Mouse (Mus musculus) intestine, embryonic 15.5 days (tissue): ENCODE data around the gene Fbxw7. TPM values are rescaled to one million over a fixed set of nuclear protein-coding genes. Genes with fewer than 3 reads are reported as not detected.

Experiments
- ATAC-seq: fragments of 200-750 bp; cut with Nextera tagmentation; 2 replicates; pipeline ENCODE4 v1.8.0; 2017; ENCODE audit warnings: moderate TSS enrichment, moderate library complexity
- H3K27ac ChIP-seq: fragments of 300-500 bp; sonication (generic); 2 replicates; pipeline ENCODE4 v1.5.1; 2015; ENCODE audit warnings: mild to moderate bottlenecking, inconsistent platforms
- H3K27me3 ChIP-seq: fragments of 300-500 bp; sonication (generic); replicated peaks from 2 replicates; pipeline ENCODE4 v1.6.1; 2015; ENCODE audit warnings: inconsistent platforms
- H3K36me3 ChIP-seq: fragments of 300-500 bp; sonication (generic); 2 replicates; pipeline ENCODE4 v1.6.1; 2015; ENCODE audit warnings: inconsistent platforms
- H3K4me1 ChIP-seq: fragments of 300-500 bp; sonication (generic); replicated peaks from 2 replicates; pipeline ENCODE4 v1.6.1; 2015; ENCODE audit warnings: inconsistent platforms
- H3K4me2 ChIP-seq: fragments of 300-500 bp; sonication (generic); replicated peaks from 2 replicates; pipeline ENCODE4 v1.6.1; 2015; ENCODE audit warnings: mild to moderate bottlenecking, inconsistent platforms
- H3K4me3 ChIP-seq: fragments of 300-500 bp; sonication (generic); replicated peaks from 2 replicates; pipeline ENCODE4 v1.5.1; 2015; ENCODE audit warnings: inconsistent platforms
- H3K9ac ChIP-seq: fragments of 300-500 bp; sonication (generic); 2 replicates; pipeline ENCODE4 v1.6.1; 2015; ENCODE audit warnings: inconsistent platforms
- H3K9me3 ChIP-seq: fragments of 300-500 bp; sonication (generic); 2 replicates; pipeline ENCODE4 v1.6.1; 2016; ENCODE audit warnings: inconsistent platforms
- WGBS: fragments of 180-500 bp; shearing (Covaris S2); methylation state at CpG from one replicate; pipeline ENCODE4 v1.1.7; 2015; 5-methylcytosine and 5-hydroxymethylcytosine counted together
- polyA plus RNA-seq: library from polyadenylated mRNA; unstranded; fragments of >200 nt; fragmentation: Nextera tagmentation; extraction: Ambion mirVana; gene quantifications from 2 replicates; pipeline ENCODE4 v1.2.1, GENCODE M21; 2015

Gene Fbxw7
- polyA plus RNA-seq = 9.6 and 10.4 TPM in 2 replicates

- Histone ChIP-seq H3K27me3 (no peaks in the 10 kb centered on the region), H3K27ac (peak within 1 kb of the TSS; percentile 98), H3K4me3 (peak within 1 kb of the TSS; percentile 99), H3K4me1 (peaks cover 13% of the 10 kb centered on the region; the same call in 1 of the 2 replicates), H3K4me2 (peak within 1 kb of the TSS; percentile 77), H3K36me3 (no peaks in the 10 kb centered on the region; the same call in 1 of the 2 replicates), H3K9ac (peak within 1 kb of the TSS; percentile 89), H3K9me3 (no peaks in the 10 kb centered on the region)
- under 1% methylated on average over 76 of the region's 76 CpGs for WGBS
- peak; percentile 60 for ATAC-seq
Observed at GRCm38 (mm10) chr3:84814762-84815381, at the start of gene Fbxw7. Gene Fbxw7, plus strand, starts transcription at chr3:84815268.

GRCm38 (mm10) chr3:84768940-84769339 is 46.1 kb upstream of the Fbxw7 start:
- Histone ChIP-seq H3K9ac (no peak overlapping the region), H3K4me1 (no peaks in the 10 kb centered on the region), H3K4me3 (no peak overlapping the region), H3K27me3 (no peaks in the 10 kb centered on the region), H3K4me2 (no peak overlapping the region), H3K9me3 (no peaks in the 10 kb centered on the region), H3K36me3 (no peaks in the 10 kb centered on the region), H3K27ac (no peak overlapping the region)
- 89% methylated on average over 4 of the region's 4 CpGs for WGBS
- no peak for ATAC-seq

GRCm38 (mm10) chr3:84769411-84769810 is 45.7 kb upstream of the Fbxw7 start:
- H3K4me3 ChIP-seq = no peak overlapping the region
- H3K9me3 ChIP-seq = no peaks in the 10 kb centered on the region
- H3K27me3 ChIP-seq = no peaks in the 10 kb centered on the region
- ATAC-seq = no peak
- no peaks in the 10 kb centered on the region for H3K4me1 ChIP-seq
- no peak overlapping the region for H3K27ac ChIP-seq
- 82% methylated on average over 6 of the region's 6 CpGs for WGBS
- H3K4me2 ChIP-seq = no peak overlapping the region
- H3K9ac ChIP-seq = no peak overlapping the region
- H3K36me3 ChIP-seq = no peaks in the 10 kb centered on the region

GRCm38 (mm10) chr3:84770518-84770917 is 44.5 kb upstream of the Fbxw7 start:
- no peak overlapping the region for H3K9ac ChIP-seq
- no peak overlapping the region for H3K4me3 ChIP-seq
- no peaks in the 10 kb centered on the region for H3K4me1 ChIP-seq
- H3K9me3 ChIP-seq = no peaks in the 10 kb centered on the region
- no peak overlapping the region for H3K27ac ChIP-seq
- H3K36me3 ChIP-seq = no peaks in the 10 kb centered on the region
- H3K4me2 ChIP-seq = no peak overlapping the region
- WGBS = 79% methylated on average over 6 of the region's 6 CpGs
- H3K27me3 ChIP-seq = no peaks in the 10 kb centered on the region
- no peak for ATAC-seq

GRCm38 (mm10) chr3:84771980-84772379 is 43.1 kb upstream of the Fbxw7 start:
- ATAC-seq = peak; percentile 50; the same call in 1 of the 2 replicates
- no peak overlapping the region for H3K9ac ChIP-seq
- 47% methylated on average over 2 of the region's 2 CpGs for WGBS

GRCm38 (mm10) chr3:84774246-84775066 is 40.6 kb upstream of the Fbxw7 start:
- ATAC-seq = peak; percentile 68
- no peak overlapping the region for H3K4me2 ChIP-seq
- H3K36me3 ChIP-seq = no peaks in the 10 kb centered on the region
- WGBS = 38% methylated on average over 8 of the region's 8 CpGs
- H3K4me1 ChIP-seq = no peaks in the 10 kb centered on the region
- no peak overlapping the region for H3K4me3 ChIP-seq
- no peak overlapping the region for H3K27ac ChIP-seq
- H3K9ac ChIP-seq = no peak overlapping the region
- no peaks in the 10 kb centered on the region for H3K27me3 ChIP-seq
- no peaks in the 10 kb centered on the region for H3K9me3 ChIP-seq

More at GRCm38 (mm10) chr3:84771980-84772379, 43.1 kb upstream of the Fbxw7 start:
- H3K4me3 ChIP-seq = no peak overlapping the region
- H3K27me3 ChIP-seq = no peaks in the 10 kb centered on the region
- H3K36me3 ChIP-seq = no peaks in the 10 kb centered on the region
- no peak overlapping the region for H3K27ac ChIP-seq
- no peaks in the 10 kb centered on the region for H3K4me1 ChIP-seq
- no peak overlapping the region for H3K4me2 ChIP-seq
- H3K9me3 ChIP-seq = no peaks in the 10 kb centered on the region

- Histone ChIP-seq H3K27ac (no peak overlapping the region), H3K9ac (no peak overlapping the region), H3K36me3 (no peaks in the 10 kb centered on the region), H3K4me1 (no peaks in the 10 kb centered on the region), H3K9me3 (no peaks in the 10 kb centered on the region), H3K4me2 (no peak overlapping the region), H3K27me3 (no peaks in the 10 kb centered on the region), H3K4me3 (no peak overlapping the region)
- WGBS = 68% methylated on average over 6 of the region's 6 CpGs
- ATAC-seq = peak; percentile 51; the same call in 1 of the 2 replicates
Observed at GRCm38 (mm10) chr3:84775067-84775423, 40.0 kb upstream of the Fbxw7 start.

- H3K4me2 ChIP-seq = no peak overlapping the region
- no peak for ATAC-seq
- WGBS = 62% methylated on average over 4 of the region's 4 CpGs
- H3K36me3 ChIP-seq = no peaks in the 10 kb centered on the region
- H3K4me3 ChIP-seq = no peak overlapping the region
- no peaks in the 10 kb centered on the region for H3K4me1 ChIP-seq
- no peaks in the 10 kb centered on the region for H3K9me3 ChIP-seq
- no peak overlapping the region for H3K9ac ChIP-seq
- H3K27me3 ChIP-seq = no peaks in the 10 kb centered on the region
- H3K27ac ChIP-seq = no peak overlapping the region
Observed at GRCm38 (mm10) chr3:84775577-84775976, 39.5 kb upstream of the Fbxw7 start.

GRCm38 (mm10) chr3:84776084-84776483 is 39.0 kb upstream of the Fbxw7 start:
- H3K9ac ChIP-seq = no peak overlapping the region
- no peaks in the 10 kb centered on the region for H3K36me3 ChIP-seq
- no peak for ATAC-seq
- WGBS = 93% methylated on average over 1 of the region's 1 CpGs
- H3K27ac ChIP-seq = no peak overlapping the region
- H3K27me3 ChIP-seq = no peaks in the 10 kb centered on the region
- H3K4me1 ChIP-seq = no peaks in the 10 kb centered on the region
- H3K9me3 ChIP-seq = no peaks in the 10 kb centered on the region
- no peak overlapping the region for H3K4me3 ChIP-seq
- H3K4me2 ChIP-seq = no peak overlapping the region

- no peak overlapping the region for H3K9ac ChIP-seq
- 92% methylated on average over 4 of the region's 4 CpGs for whole genome bisulfite sequencing
- no peak overlapping the region for H3K4me2 ChIP-seq
- H3K27ac ChIP-seq = no peak overlapping the region
- no peaks in the 10 kb centered on the region for H3K9me3 ChIP-seq
- H3K4me1 ChIP-seq = no peaks in the 10 kb centered on the region
- no peaks in the 10 kb centered on the region for H3K27me3 ChIP-seq
- no peak overlapping the region for H3K4me3 ChIP-seq
- no peak for ATAC-seq
- H3K36me3 ChIP-seq = no peaks in the 10 kb centered on the region
Observed at GRCm38 (mm10) chr3:84787914-84788313, 27.2 kb upstream of the Fbxw7 start.

GRCm38 (mm10) chr3:84804036-84804435 is 11.0 kb upstream of the Fbxw7 start:
- H3K27me3 ChIP-seq = no peaks in the 10 kb centered on the region
- no peaks in the 10 kb centered on the region for H3K9me3 ChIP-seq
- H3K4me3 ChIP-seq = no peak overlapping the region
- no peaks in the 10 kb centered on the region for H3K4me1 ChIP-seq
- ATAC-seq = no peak
- H3K27ac ChIP-seq = no peak overlapping the region
- no peaks in the 10 kb centered on the region for H3K36me3 ChIP-seq
- H3K9ac ChIP-seq = no peak overlapping the region
- H3K4me2 ChIP-seq = no peak overlapping the region
- WGBS = 57% methylated on average over 9 of the region's 9 CpGs

- no peaks in the 10 kb centered on the region for H3K4me1 ChIP-seq
- no peak overlapping the region for H3K4me3 ChIP-seq
- H3K4me2 ChIP-seq = no peak overlapping the region
- no peaks in the 10 kb centered on the region for H3K9me3 ChIP-seq
- H3K9ac ChIP-seq = no peak overlapping the region
- H3K27ac ChIP-seq = no peak overlapping the region
- ATAC-seq = no peak
- 72% methylated on average over 2 of the region's 2 CpGs for WGBS
- H3K27me3 ChIP-seq = no peaks in the 10 kb centered on the region
- H3K36me3 ChIP-seq = no peaks in the 10 kb centered on the region; the same call in 1 of the 2 replicates
Observed at GRCm38 (mm10) chr3:84806206-84806605, 8.9 kb upstream of the Fbxw7 start.
